Mouse (Mus musculus): ENCODE measurements at regions not wholly inside any gene's neighbourhood (a gene's known extent, or its start where the extent isn't known, plus 50 kb on each side); places are given as distances from the start of the nearest gene placed in this dataset. TPM values are rescaled to one million over a fixed set of nuclear protein-coding genes. Genes with fewer than 3 reads are reported as not detected.

GRCm38 (mm10) chr12:113425209-113426070 lies 63.9 kb upstream of the Adam6b start:
- no peak overlapping the region for H3K4me2 ChIP-seq (replicated peaks)
- no peak overlapping the region for H3K27ac ChIP-seq
- H3K4me1 ChIP-seq (replicated peaks; ENCODE audit: control insufficient read depth, insufficient read depth, low read length) = no peaks in the 10 kb centered on the region
- no peak for DNase-seq (ENCODE audit: low spot score)
- ATAC-seq (ENCODE audit: low FRiP score) = no peak
- no peak overlapping the region for H3K9ac ChIP-seq
- no peaks in the 10 kb centered on the region for H3K27me3 ChIP-seq (ENCODE audit: control insufficient read depth, insufficient read depth, low read length)
- no peaks in the 10 kb centered on the region for H3K9me3 ChIP-seq (ENCODE audit: control insufficient read depth, low read length)
- 84% methylated on average over 8 of the region's 8 CpGs for WGBS
- no peak overlapping the region for H3K4me3 ChIP-seq (replicated peaks; ENCODE audit: low read length)
- no peaks in the 10 kb centered on the region for H3K36me3 ChIP-seq (replicated peaks; ENCODE audit: control insufficient read depth, insufficient read depth)

GRCm38 (mm10) chr12:113426636-113427035 lies 62.7 kb upstream of the Adam6b start:
- no peak overlapping the region for H3K27ac ChIP-seq
- no peak for DNase-seq (ENCODE audit: low spot score)
- H3K36me3 ChIP-seq (replicated peaks; ENCODE audit: control insufficient read depth, insufficient read depth) = no peaks in the 10 kb centered on the region
- H3K4me2 ChIP-seq (replicated peaks) = no peak overlapping the region
- 0 out of 2 replicates have a peak, but pooled peaks cover 3% of the 10 kb centered on the region for H3K9me3 ChIP-seq (ENCODE audit: control insufficient read depth, low read length)
- no peaks in the 10 kb centered on the region for H3K27me3 ChIP-seq (ENCODE audit: control insufficient read depth, insufficient read depth, low read length)
- H3K4me3 ChIP-seq (replicated peaks; ENCODE audit: low read length) = no peak overlapping the region
- WGBS = 86% methylated on average over 4 of the region's 4 CpGs
- no peaks in the 10 kb centered on the region for H3K4me1 ChIP-seq (replicated peaks; ENCODE audit: control insufficient read depth, insufficient read depth, low read length)
- no peak for ATAC-seq (ENCODE audit: low FRiP score)
- H3K9ac ChIP-seq = no peak overlapping the region

- H3K36me3 ChIP-seq (replicated peaks; ENCODE audit: control insufficient read depth, insufficient read depth) = no peaks in the 10 kb centered on the region
- no peak for ATAC-seq (ENCODE audit: low FRiP score)
- no peak overlapping the region for H3K27ac ChIP-seq
- H3K4me3 ChIP-seq (replicated peaks; ENCODE audit: low read length) = no peak overlapping the region
- no peak overlapping the region for H3K9ac ChIP-seq
- no peak for DNase-seq (ENCODE audit: low spot score)
- 85% methylated on average over 4 of the region's 4 CpGs for WGBS
- H3K4me1 ChIP-seq (replicated peaks; ENCODE audit: control insufficient read depth, insufficient read depth, low read length) = no peaks in the 10 kb centered on the region
- H3K27me3 ChIP-seq (ENCODE audit: control insufficient read depth, insufficient read depth, low read length) = no peaks in the 10 kb centered on the region
- H3K4me2 ChIP-seq (replicated peaks) = no peak overlapping the region
- H3K9me3 ChIP-seq (ENCODE audit: control insufficient read depth, low read length) = 0 out of 2 replicates have a peak, but pooled peaks cover 4% of the 10 kb centered on the region
Observed at GRCm38 (mm10) chr12:113427339-113427738, 62.0 kb upstream of the Adam6b start.

- WGBS = 82% methylated on average over 3 of the region's 3 CpGs
- ATAC-seq (ENCODE audit: low FRiP score) (no peak), DNase-seq (ENCODE audit: low spot score) (no peak)
- H3K27ac ChIP-seq = no peak overlapping the region
- no peaks in the 10 kb centered on the region for H3K36me3 ChIP-seq (replicated peaks; ENCODE audit: control insufficient read depth, insufficient read depth)
- H3K4me1 ChIP-seq (replicated peaks; ENCODE audit: control insufficient read depth, insufficient read depth, low read length) = no peaks in the 10 kb centered on the region
- no peak overlapping the region for H3K4me3 ChIP-seq (replicated peaks; ENCODE audit: low read length)
- no peak overlapping the region for H3K4me2 ChIP-seq (replicated peaks)
- no peak overlapping the region for H3K9ac ChIP-seq
- no peaks in the 10 kb centered on the region for H3K27me3 ChIP-seq (ENCODE audit: control insufficient read depth, insufficient read depth, low read length)
- 0 out of 2 replicates have a peak, but pooled peaks cover 4% of the 10 kb centered on the region for H3K9me3 ChIP-seq (ENCODE audit: control insufficient read depth, low read length)
Observed at GRCm38 (mm10) chr12:113428461-113428860, 60.9 kb upstream of the Adam6b start.

GRCm38 (mm10) chr12:113428901-113429300 lies 60.4 kb upstream of the Adam6b start:
- Histone ChIP-seq H3K27ac (no peak overlapping the region), H3K27me3 (ENCODE audit: control insufficient read depth, insufficient read depth, low read length) (no peaks in the 10 kb centered on the region), H3K4me3 (replicated peaks; ENCODE audit: low read length) (no peak overlapping the region), H3K36me3 (replicated peaks; ENCODE audit: control insufficient read depth, insufficient read depth) (no peaks in the 10 kb centered on the region), H3K4me1 (replicated peaks; ENCODE audit: control insufficient read depth, insufficient read depth, low read length) (no peaks in the 10 kb centered on the region), H3K4me2 (replicated peaks) (no peak overlapping the region), H3K9me3 (ENCODE audit: control insufficient read depth, low read length) (0 out of 2 replicates have a peak, but pooled peaks cover 4% of the 10 kb centered on the region), H3K9ac (no peak overlapping the region)
- no peak for ATAC-seq (ENCODE audit: low FRiP score)
- 83% methylated on average over 2 of the region's 2 CpGs for WGBS
- DNase-seq (ENCODE audit: low spot score) = no peak

- Histone ChIP-seq H3K27ac (no peak overlapping the region), H3K4me3 (replicated peaks; ENCODE audit: low read length) (no peak overlapping the region), H3K9me3 (ENCODE audit: control insufficient read depth, low read length) (0 out of 2 replicates have a peak, but pooled peaks cover 4% of the 10 kb centered on the region), H3K9ac (no peak overlapping the region), H3K4me2 (replicated peaks) (no peak overlapping the region), H3K36me3 (replicated peaks; ENCODE audit: control insufficient read depth, insufficient read depth) (no peaks in the 10 kb centered on the region), H3K27me3 (ENCODE audit: control insufficient read depth, insufficient read depth, low read length) (no peaks in the 10 kb centered on the region), H3K4me1 (replicated peaks; ENCODE audit: control insufficient read depth, insufficient read depth, low read length) (no peaks in the 10 kb centered on the region)
- WGBS = 82% methylated on average over 6 of the region's 6 CpGs
- no peak for ATAC-seq (ENCODE audit: low FRiP score)
- no peak for DNase-seq (ENCODE audit: low spot score)
Observed at GRCm38 (mm10) chr12:113430340-113430739, 59.0 kb upstream of the Adam6b start.

Small RNA genes in the stretch of these regions (microRNA-seq; reads per million reads assigned to microRNA genes)
- gene Gm22175 (not detected), gene Gm24022 (not detected), gene Gm25747 (not detected)

Measured in hindbrain, embryonic 14.5 days (tissue).